Mouse (Mus musculus): ENCODE measurements around the gene Nrde2.
A peak's percentile ranks its signal among the peaks of the same experiment; 100 is the strongest.

Nrde2 gene

GRCm38 (mm10) chr12:100122921-100123381 is 36.5 kb downstream of the Nrde2 start:
- no peak for DNase-seq

GRCm38 (mm10) chr12:100115982-100116381 is 43.5 kb downstream of the Nrde2 start:
- DNase-seq = no peak

GRCm38 (mm10) chr12:100109986-100110696 is 49.3 kb downstream of the Nrde2 start, which contains the start of gene Psmc1:
Psmc1 (plus strand) TSS chr12:100110154.
- DNase-seq = peak; percentile 80

GRCm38 (mm10) chr12:100107436-100107835 is 52.0 kb downstream of the Nrde2 start:
- DNase-seq = no peak

- no peak for DNase-seq
These were observed 53.1 kb downstream of the Nrde2 start for GRCm38 (mm10) chr12:100106275-100106895.

GRCm38 (mm10) chr12:100104530-100104929 is 54.9 kb downstream of the Nrde2 start:
- no peak for DNase-seq

- no peak for DNase-seq
These were observed 57.8 kb downstream of the Nrde2 start for GRCm38 (mm10) chr12:100101651-100102050.

- no peak for DNase-seq
These were observed 58.8 kb downstream of the Nrde2 start for GRCm38 (mm10) chr12:100100707-100101030.

- no peak for DNase-seq
These were observed 59.3 kb downstream of the Nrde2 start for GRCm38 (mm10) chr12:100099971-100100706.

- DNase-seq = no peak
These were observed 66.4 kb downstream of the Nrde2 start for GRCm38 (mm10) chr12:100093046-100093445.

- DNase-seq = no peak
These were observed 68.7 kb downstream of the Nrde2 start for GRCm38 (mm10) chr12:100090750-100091149.

- no peak for DNase-seq
These were observed 70.2 kb downstream of the Nrde2 start for GRCm38 (mm10) chr12:100089265-100089664.

GRCm38 (mm10) chr12:100088026-100088425 is 71.4 kb downstream of the Nrde2 start:
- DNase-seq = no peak

- no peak for DNase-seq
These were observed 79.7 kb downstream of the Nrde2 start for GRCm38 (mm10) chr12:100079636-100080286.

- no peak for DNase-seq
These were observed 83.7 kb downstream of the Nrde2 start for GRCm38 (mm10) chr12:100075715-100076114.
